Mouse (Mus musculus) kidney, embryonic 14.5 days (tissue): ENCODE data around the gene Slc25a21. TPM values are rescaled to one million over a fixed set of nuclear protein-coding genes. Genes with fewer than 3 reads are reported as not detected.

Experiments used
- ATAC-seq: fragments of 200-750 bp; cut with Nextera tagmentation; 2 replicates; pipeline ENCODE4 v1.8.0; 2017; ENCODE audit warnings: moderate number of reproducible peaks, mild to moderate bottlenecking, moderate TSS enrichment, moderate library complexity; ENCODE audit not compliant: low FRiP score, low TSS enrichment
- H3K27ac ChIP-seq: fragments of 300-500 bp; sonication (generic); 2 replicates; pipeline ENCODE4 v1.5.1; 2014; ENCODE audit warnings: low read depth, mild to moderate bottlenecking, low read length, moderate library complexity, mixed read lengths
- H3K27me3 ChIP-seq: fragments of 300-500 bp; sonication (generic); 2 replicates; pipeline ENCODE4 v1.6.1; 2014; ENCODE audit warnings: mild to moderate bottlenecking, low read length; ENCODE audit not compliant: control insufficient read depth, insufficient read depth
- H3K36me3 ChIP-seq: fragments of 300-500 bp; sonication (generic); 2 replicates; pipeline ENCODE4 v1.6.1; 2014; ENCODE audit warnings: low read length, mixed read lengths; ENCODE audit not compliant: control insufficient read depth, insufficient read depth
- H3K4me1 ChIP-seq: fragments of 300-500 bp; sonication (generic); 2 replicates; pipeline ENCODE4 v1.6.1; 2014; ENCODE audit warnings: low read length, mixed read lengths; ENCODE audit not compliant: control insufficient read depth, insufficient read depth
- H3K4me2 ChIP-seq: fragments of 300-500 bp; sonication (generic); replicated peaks from 2 replicates; pipeline ENCODE4 v1.6.1; 2014; ENCODE audit warnings: low read depth, mild to moderate bottlenecking, low read length
- H3K4me3 ChIP-seq: fragments of 300-500 bp; sonication (generic); 2 replicates; pipeline ENCODE4 v1.5.1; 2014; ENCODE audit warnings: mild to moderate bottlenecking, low read length
- H3K9ac ChIP-seq: fragments of 300-500 bp; sonication (generic); 2 replicates; pipeline ENCODE4 v1.6.1; 2014; ENCODE audit warnings: low read depth, mild to moderate bottlenecking, low read length, moderate library complexity
- H3K9me3 ChIP-seq: fragments of 300-500 bp; sonication (generic); 2 replicates; pipeline ENCODE4 v1.6.1; 2016; ENCODE audit warnings: low read length; ENCODE audit not compliant: control insufficient read depth
- WGBS: fragments of 180-500 bp; shearing (Covaris S2); extraction: QIAGEN DNeasy Blood & Tissue Kit; methylation state at CpG from one replicate; pipeline ENCODE4 v1.1.7; 2014; 5-methylcytosine and 5-hydroxymethylcytosine counted together
- polyA plus RNA-seq: library from polyadenylated mRNA; unstranded; fragments of >200 nt; fragmentation: Nextera tagmentation; extraction: Ambion mirVana; gene quantifications from 2 replicates; pipeline ENCODE4 v1.2.1, GENCODE M21; 2014

Gene Slc25a21
- polyA plus RNA-seq, 1 experiment from 2014 or later = 2.8 TPM

- Histone ChIP-seq H3K9ac (no peak overlapping the region), H3K9me3 (no peaks in the 10 kb centered on the region), H3K4me3 (no peak overlapping the region), H3K27me3 (no peaks in the 10 kb centered on the region; the same call in 1 of the 2 replicates), H3K36me3 (no peaks in the 10 kb centered on the region), H3K4me2 (no peak overlapping the region), H3K4me1 (no peaks in the 10 kb centered on the region), H3K27ac (no peak overlapping the region)
- WGBS = 31% methylated on average over 3 of the region's 3 CpGs
- ATAC-seq = no peak
These were observed 2.7 kb downstream of the Slc25a21 start for GRCm38 (mm10) chr12:57194609-57195008.

- H3K4me2 ChIP-seq = no peak overlapping the region
- no peak for ATAC-seq
- no peaks in the 10 kb centered on the region for H3K36me3 ChIP-seq
- H3K9ac ChIP-seq = no peak overlapping the region
- no peaks in the 10 kb centered on the region for H3K9me3 ChIP-seq
- H3K27ac ChIP-seq = no peak overlapping the region
- 89% methylated on average over 4 of the region's 4 CpGs for WGBS
- H3K27me3 ChIP-seq = 0 out of 2 replicates have a peak, but pooled peaks cover 3% of the 10 kb centered on the region
- no peak overlapping the region for H3K4me3 ChIP-seq
- H3K4me1 ChIP-seq = no peaks in the 10 kb centered on the region
These were observed 10.2 kb downstream of the Slc25a21 start for GRCm38 (mm10) chr12:57187032-57187431.

- no peaks in the 10 kb centered on the region for H3K4me1 ChIP-seq
- H3K9me3 ChIP-seq = no peaks in the 10 kb centered on the region
- H3K27me3 ChIP-seq = 0 out of 2 replicates have a peak, but pooled peaks cover 3% of the 10 kb centered on the region
- no peak overlapping the region for H3K4me3 ChIP-seq
- no peak for ATAC-seq
- H3K4me2 ChIP-seq = no peak overlapping the region
- H3K9ac ChIP-seq = no peak overlapping the region
- H3K36me3 ChIP-seq = no peaks in the 10 kb centered on the region
- WGBS = 72% methylated on average over 2 of the region's 2 CpGs
- no peak overlapping the region for H3K27ac ChIP-seq
These were observed 11.1 kb downstream of the Slc25a21 start for GRCm38 (mm10) chr12:57186126-57186525.

DNA sequence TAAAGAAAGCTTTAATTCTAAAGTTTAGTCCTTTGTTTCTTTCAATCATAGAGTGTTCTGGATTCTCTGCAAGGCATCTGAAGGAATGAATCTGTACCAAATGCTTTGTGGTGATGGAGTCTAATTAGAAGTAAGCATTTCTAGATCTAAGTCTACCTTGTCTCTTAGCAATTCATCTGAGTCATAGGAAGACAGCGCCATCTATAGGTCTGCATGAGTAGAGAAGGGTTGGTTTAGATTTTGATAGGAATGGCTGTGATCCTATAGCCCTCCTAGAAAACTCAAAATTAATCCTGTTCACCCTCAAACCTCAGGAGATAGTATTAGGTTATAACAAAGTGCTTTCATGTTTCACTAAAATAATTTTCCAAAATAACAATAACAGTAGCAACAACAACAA is 11.8 kb downstream of the Slc25a21 start:
- Histone ChIP-seq H3K27ac (no peak overlapping the region), H3K9me3 (no peaks in the 10 kb centered on the region), H3K9ac (no peak overlapping the region), H3K4me2 (no peak overlapping the region), H3K4me1 (no peaks in the 10 kb centered on the region), H3K36me3 (no peaks in the 10 kb centered on the region), H3K4me3 (no peak overlapping the region), H3K27me3 (0 out of 2 replicates have a peak, but pooled peaks cover 3% of the 10 kb centered on the region)
- WGBS = 0% methylated on average over 1 of the region's 1 CpGs
- no peak for ATAC-seq

- no peak overlapping the region for H3K4me2 ChIP-seq
- H3K36me3 ChIP-seq = no peaks in the 10 kb centered on the region
- no peak for ATAC-seq
- no peak overlapping the region for H3K27ac ChIP-seq
- H3K4me1 ChIP-seq = no peaks in the 10 kb centered on the region
- no peak overlapping the region for H3K9ac ChIP-seq
- 66% methylated on average over 2 of the region's 2 CpGs for WGBS
- H3K4me3 ChIP-seq = no peak overlapping the region
- 0 out of 2 replicates have a peak, but pooled peaks cover 3% of the 10 kb centered on the region for H3K27me3 ChIP-seq
- no peaks in the 10 kb centered on the region for H3K9me3 ChIP-seq
These were observed 12.7 kb downstream of the Slc25a21 start for GRCm38 (mm10) chr12:57184401-57185147.

DNA sequence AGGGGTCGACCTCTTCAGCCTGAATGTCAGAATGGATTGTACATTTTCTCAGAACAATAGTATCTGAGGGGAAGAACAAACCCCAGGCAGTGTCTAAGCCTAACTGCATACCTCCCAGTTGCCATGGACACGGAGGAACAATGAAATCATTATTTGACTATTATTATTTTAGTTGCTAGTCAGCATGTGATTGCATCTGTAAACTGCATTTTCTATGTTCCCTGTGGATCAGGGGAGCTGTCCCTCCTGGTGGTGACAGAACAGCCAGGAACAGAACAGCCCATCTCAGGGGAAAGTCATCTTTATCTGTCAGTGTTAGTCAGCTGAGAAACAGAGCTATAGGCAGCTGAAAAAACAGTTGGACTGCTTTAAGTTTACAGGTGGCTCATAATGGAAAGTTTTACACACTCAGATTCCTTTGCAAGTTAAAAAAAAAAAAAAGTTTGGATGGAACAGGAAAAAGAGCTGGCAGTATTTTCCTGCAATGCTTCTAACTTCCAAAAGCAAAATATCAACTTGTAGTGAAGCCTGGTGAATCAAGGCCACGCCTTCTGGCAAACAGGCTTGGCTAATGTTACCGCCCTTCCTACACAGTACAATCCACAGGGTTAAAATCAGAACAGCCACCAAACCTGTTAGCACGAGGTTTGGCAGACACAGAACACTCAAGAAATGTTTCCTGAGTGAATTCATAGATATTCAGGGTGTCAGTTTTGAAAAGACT is 17.6 kb downstream of the Slc25a21 start:
- Histone ChIP-seq H3K9me3 (no peaks in the 10 kb centered on the region), H3K4me2 (no peak overlapping the region), H3K9ac (no peak overlapping the region), H3K4me3 (no peak overlapping the region), H3K27me3 (no peaks in the 10 kb centered on the region), H3K36me3 (no peaks in the 10 kb centered on the region), H3K4me1 (no peaks in the 10 kb centered on the region), H3K27ac (no peak overlapping the region)
- no peak for ATAC-seq
- WGBS = 53% methylated on average over 5 of the region's 5 CpGs

GRCm38 (mm10) chr12:57178818-57179217 is 18.5 kb downstream of the Slc25a21 start:
- Histone ChIP-seq H3K4me1 (no peaks in the 10 kb centered on the region), H3K9me3 (no peaks in the 10 kb centered on the region), H3K4me3 (no peak overlapping the region), H3K27ac (no peak overlapping the region), H3K27me3 (no peaks in the 10 kb centered on the region), H3K36me3 (no peaks in the 10 kb centered on the region), H3K4me2 (no peak overlapping the region), H3K9ac (no peak overlapping the region)
- no peak for ATAC-seq

DNA sequence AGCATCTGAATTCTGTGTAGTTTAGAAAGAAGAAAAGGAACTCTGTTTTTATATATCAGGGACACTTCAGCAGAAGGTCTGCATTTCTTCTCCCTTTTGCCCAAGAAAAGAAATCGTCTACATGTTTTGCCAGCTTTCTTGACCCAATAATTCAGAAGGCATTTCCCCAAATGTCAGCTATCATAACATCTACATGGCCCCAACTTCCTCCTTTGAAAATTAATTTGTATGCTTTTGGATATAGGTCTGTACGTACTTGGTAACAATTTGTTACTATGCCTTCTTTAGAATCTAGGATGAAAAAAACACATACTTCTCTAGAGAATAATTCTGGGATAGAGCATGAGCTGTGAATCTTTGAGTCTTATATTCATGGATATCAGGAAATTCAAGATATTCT is 34.0 kb downstream of the Slc25a21 start:
- H3K4me3 ChIP-seq = no peak overlapping the region
- H3K27ac ChIP-seq = no peak overlapping the region
- no peak for ATAC-seq
- H3K4me2 ChIP-seq = no peak overlapping the region
- H3K9me3 ChIP-seq = no peaks in the 10 kb centered on the region
- H3K27me3 ChIP-seq = no peaks in the 10 kb centered on the region
- no peaks in the 10 kb centered on the region for H3K36me3 ChIP-seq
- no peak overlapping the region for H3K9ac ChIP-seq
- 72% methylated on average over 2 of the region's 2 CpGs for WGBS
- H3K4me1 ChIP-seq = no peaks in the 10 kb centered on the region

GRCm38 (mm10) chr12:57162840-57163239 is 34.4 kb downstream of the Slc25a21 start:
- no peak for ATAC-seq
- 54% methylated on average over 3 of the region's 3 CpGs for WGBS
- H3K27me3 ChIP-seq = no peaks in the 10 kb centered on the region
- no peak overlapping the region for H3K4me2 ChIP-seq
- no peaks in the 10 kb centered on the region for H3K36me3 ChIP-seq
- H3K4me3 ChIP-seq = no peak overlapping the region
- no peak overlapping the region for H3K9ac ChIP-seq
- no peaks in the 10 kb centered on the region for H3K4me1 ChIP-seq
- no peak overlapping the region for H3K27ac ChIP-seq
- H3K9me3 ChIP-seq = no peaks in the 10 kb centered on the region
